Mouse (Mus musculus) megakaryocyte, embryonic 14.5 days (primary cell): Measurements from ENCODE around the gene Rsph1.

Experiments used
- FLI1 ChIP-seq: IDR thresholded peaks from 2 replicates; pipeline ENCODE4 v1.6.1; 2012; ENCODE audit warnings: low read length, inconsistent platforms, mixed read lengths
- GATA1 ChIP-seq: IDR thresholded peaks from 3 replicates; pipeline ENCODE4 v1.6.1; 2012; ENCODE audit warnings: mixed read lengths, low read length, inconsistent platforms, borderline replicate concordance

- TF ChIP-seq GATA1, result no peak
- no peak for TF ChIP-seq FLI1
Measured at GRCm38 (mm10) chr17:31279541-31279940, 2.4 kb upstream of the Rsph1 start.
